Mouse (Mus musculus): Measurements from ENCODE around the gene Mob1a.
A peak's percentile ranks its signal among the peaks of the same experiment; 100 is the strongest.

The Mob1a gene

DNA sequence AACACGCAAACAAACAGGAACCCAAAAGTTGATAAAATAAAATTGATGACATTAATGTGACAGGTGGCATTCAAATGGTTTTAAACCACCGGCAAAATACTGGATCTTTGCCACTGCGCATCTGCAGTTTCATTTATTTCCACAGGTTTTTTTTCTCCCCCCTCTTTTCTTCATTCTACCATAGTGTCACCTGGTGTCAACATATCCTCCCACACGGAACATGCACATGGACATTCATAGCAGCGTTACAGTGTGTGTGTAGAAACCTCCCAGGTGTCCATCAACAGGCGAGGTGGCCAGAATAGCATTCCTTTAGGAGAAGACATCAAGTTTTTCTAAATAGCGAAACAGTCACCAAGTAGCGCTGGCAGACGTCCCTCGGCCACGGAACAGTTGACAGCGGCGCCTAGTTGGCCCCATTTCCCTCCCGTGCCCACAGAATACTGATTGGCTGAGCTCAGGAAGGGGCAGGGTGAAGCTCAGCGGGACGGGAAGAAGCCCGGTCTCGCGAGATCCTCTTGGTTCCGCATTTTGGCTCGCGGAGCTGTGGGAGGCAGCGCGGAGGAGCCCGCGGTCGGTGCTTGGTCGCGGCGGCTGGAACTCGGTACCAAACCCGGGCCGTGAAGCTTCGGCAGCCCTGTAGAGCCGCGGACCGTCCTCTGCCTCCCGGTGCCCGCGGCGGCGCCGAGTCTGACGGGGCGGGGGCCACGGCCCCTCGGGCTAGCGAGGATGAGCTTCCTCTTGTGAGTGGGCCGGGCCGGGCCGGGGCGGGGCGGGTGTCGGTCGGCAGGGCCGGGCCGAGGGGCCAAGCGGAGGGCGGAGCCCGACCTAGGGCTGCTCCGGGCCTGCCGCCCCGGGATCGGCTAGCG is at the start of gene Mob1a, which contains the start of gene Mthfd2:
TSS of gene Mob1a (plus strand) at position 492 of the 869 bp plus-strand sequence.
TSS of gene Mthfd2 (minus strand) at position 384 of the 869 bp plus-strand sequence.
- DNase-seq (ENCODE audit: low spot score in 2 of 2), result peak; percentile 94 to 95

DNA sequence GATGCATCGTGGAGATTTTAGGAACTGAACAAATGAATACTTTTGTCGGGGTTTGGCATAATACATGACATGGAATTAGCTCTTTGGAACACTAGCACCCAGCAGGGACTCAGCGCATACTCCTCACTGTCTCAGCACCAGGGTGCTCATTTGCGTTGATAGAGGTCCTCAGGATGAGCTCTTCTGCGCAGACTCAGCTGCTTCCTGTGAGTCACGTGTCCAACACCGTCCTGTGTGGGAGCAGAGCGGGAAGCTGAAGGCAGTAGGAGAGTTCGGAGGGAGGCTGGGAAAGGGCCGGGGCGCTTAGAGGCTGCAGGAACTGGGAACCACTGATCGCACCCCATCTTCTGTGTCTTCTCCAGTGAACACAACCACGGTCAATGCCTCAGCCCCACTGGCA is 48.7 kb upstream of the Mob1a start:
- DNase-seq (ENCODE audit: low spot score in 2 of 2), result no peak

DNA sequence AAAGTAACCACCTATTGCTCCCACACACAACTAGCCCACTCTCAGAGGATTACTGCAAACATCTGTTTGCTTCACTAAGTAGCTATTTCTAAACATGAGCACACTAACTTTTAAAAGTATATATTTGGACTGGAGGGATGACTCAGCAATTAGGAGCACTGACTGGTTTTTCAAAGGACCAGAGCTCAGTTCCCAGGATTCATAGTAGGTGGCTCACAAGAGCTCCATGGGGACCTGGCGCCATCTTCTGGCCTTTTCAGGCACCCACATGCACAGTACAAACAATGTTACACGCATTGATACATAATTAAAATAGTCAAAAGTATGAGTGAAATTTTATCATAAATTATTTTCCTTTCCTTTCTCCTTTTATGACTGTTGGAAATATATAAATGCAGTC is 46.9 kb upstream of the Mob1a start:
- peak in 1 of 2 experiments; percentile 23 for DNase-seq (ENCODE audit: low spot score in 2 of 2)

DNA sequence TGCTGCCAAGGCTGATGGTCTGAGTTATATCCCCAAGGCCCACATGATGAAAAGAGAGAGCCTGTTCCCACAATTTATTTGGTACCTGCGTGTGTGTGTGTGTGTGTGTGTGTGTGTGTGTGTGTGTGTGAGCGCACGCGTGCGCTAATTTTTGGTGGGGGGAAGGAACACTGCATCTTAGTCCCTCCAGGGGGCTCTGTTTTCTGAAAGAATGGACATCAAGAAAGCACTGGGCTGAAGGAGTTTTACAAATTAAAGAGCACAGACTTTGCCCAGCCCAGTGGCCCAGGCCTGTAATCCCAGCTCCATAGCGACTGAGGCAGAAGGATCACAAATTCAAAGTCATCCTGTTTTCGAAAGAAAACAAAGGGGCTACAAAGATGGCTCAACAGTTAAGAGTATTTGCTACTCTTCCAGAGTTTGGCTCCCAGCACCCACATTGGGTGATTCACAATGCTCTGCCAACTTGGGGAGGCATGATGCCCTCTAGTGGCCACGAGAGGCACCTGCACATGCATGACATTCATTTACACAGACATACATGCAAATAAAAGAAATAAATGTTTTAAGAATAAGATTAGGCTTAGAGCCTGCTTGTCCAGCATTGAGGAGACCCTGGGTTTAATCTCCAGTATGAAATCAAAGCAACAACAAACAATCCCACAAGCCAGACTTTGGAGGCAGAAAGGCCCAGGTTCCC is 45.4 kb upstream of the Mob1a start:
- DNase-seq (ENCODE audit: low spot score in 2 of 2), result peak in 1 of 2 experiments; percentile 19

DNA sequence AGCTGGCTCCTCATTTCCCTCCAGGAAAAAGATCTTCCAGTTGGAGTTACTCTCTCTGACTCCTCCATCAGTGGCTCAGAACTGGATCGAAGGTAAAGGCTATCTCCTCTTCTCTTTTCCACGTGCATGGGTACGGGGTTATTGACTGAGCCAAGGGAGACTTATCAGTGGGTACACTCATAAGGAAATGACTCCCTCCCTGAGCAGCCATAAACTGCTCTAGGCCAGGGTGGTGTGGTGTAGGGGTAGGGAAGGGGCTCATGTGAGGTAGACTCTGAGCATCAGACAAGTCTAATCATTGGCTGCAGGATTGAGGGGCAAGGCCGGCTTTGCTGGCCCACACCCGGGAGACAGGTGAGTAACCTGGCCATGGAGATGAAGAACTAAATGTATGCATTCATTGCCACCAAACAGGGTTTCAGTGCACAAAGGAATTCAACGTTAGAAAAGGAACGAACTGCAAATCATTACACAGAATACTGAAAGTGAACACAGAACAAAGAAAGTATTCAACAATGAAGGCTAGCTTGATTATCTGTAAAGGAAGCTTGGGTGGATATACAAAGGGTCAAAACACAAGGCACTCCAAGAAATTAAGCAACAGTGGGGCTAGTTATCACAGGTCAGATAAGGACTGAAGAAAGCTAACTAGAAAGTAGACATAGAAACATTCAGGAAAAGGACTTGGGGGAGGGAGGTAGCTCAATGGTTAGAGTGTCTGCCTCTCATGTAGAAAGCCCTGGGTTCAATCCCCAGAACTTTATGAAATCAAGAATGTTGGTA is 25.2 kb upstream of the Mob1a start:
- no peak for DNase-seq (ENCODE audit: low spot score in 2 of 2)

DNA sequence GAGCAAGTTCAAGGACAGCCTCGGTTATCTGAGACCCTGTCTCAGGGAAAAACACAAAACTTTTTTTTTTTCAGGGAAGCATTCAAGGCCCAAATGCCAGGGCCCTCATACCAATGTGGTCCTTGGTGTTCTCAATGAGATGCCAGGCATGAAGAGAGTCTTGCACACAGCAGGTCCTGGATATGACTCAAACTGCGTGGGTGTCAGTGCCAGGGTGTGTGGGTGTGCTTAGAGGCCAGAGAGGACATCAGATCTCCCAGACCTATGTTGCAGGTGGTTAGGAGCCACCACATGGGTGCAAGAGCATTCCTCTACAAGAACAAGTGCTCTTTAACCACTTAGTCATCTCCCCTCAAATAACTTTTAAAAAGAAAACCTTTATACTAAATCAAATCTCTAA is 24.5 kb upstream of the Mob1a start:
- no peak for DNase-seq (ENCODE audit: low spot score in 2 of 2)

DNA sequence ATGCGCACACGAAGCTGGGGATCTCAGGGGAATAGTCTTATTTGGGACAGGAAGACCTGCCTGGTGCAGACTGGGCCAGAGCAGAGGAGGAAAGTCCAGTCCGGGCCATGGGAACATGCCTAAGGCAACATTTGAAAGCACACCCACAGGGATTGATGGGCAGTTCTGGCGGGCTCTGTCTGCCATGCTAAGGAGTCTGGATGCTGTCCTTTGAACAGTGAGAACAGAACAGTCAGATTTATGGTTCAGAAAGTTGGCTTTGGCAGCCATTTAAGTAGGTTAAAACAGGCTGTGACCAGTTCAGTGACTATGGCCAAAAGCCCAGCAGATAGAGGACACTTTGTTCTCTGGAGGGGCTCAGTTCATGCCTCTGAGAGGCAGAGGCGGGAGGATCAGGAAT is 23.6 kb upstream of the Mob1a start:
- no peak for DNase-seq (ENCODE audit: low spot score in 2 of 2)

DNA sequence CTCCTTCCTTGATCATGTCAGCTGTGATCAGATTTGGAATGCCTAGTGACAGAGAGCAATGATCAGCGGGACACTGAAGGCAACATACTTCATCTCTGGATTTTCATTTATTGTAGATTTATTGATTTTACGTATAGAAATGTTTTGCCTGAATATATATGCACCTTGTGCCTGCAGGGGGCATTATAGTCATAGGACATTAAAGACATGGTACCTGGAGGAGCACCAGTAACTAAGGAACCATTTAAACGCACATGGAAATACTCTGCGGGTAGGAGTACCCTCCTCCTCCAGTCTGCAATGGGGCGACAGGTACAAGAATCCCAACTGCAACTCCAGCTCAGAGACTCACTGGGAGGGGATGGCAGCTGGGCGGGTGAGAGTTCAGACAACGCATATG is 16.8 kb upstream of the Mob1a start:
- DNase-seq (ENCODE audit: low spot score in 2 of 2), result peak; percentile 17 to 35

DNA sequence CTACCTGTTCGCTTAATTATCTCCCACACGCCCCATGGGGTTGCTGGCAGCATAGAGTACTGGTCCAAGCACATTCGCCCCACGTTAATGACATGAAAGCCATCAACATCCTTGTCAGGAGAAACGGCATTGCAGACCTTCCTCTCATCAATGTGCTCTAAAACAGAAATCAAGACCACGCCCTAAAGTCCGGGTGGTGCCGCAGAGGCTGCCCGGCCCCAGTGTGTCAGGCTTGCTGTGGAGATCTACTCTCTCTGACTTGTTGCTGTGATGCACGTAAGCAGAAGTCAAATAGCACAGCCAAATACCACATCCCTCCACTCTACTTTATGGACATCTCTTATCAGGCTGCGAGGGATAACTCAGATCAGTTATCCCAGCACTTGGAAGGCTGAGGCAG is 14.6 kb upstream of the Mob1a start:
- no peak for DNase-seq (ENCODE audit: low spot score in 2 of 2)

DNA sequence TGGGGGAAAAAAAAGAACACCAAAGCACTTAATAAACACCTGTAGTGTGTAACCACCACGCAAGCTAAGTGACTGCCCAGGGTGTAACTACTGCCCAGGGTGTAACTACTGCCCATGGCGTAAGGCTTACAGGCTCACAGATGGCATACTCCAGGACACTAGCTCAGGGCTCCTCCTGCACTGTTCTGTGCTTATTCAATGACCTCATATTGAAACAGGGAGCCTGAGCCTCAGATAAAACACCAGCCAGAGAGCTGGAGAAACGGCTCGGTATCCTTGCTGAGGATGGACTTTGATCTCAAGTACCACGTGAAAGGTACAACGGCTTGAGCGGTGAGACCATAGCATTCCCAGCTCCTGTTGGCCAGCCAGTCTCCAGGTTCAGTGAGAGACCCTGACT is 13.8 kb upstream of the Mob1a start:
- DNase-seq (ENCODE audit: low spot score in 2 of 2), result no peak

DNA sequence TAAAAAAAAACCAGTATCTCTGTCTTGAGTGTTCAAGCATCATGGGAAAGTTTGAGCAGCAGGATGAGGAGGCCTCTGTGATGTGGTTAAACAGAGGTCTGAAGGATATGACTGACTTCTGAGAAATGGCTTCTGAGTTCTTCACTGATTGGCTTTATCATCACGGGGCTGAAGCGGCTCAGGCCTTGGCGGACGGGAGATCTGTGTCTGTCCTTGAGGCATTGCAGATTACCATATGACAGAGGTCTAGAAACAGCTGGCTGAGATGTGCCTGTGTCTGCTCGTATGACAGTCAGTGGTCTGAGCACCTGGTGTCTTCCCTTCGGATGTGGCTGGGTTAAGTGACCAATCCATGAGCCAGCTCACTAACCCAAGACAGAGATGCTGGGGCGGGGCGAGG is 13.3 kb upstream of the Mob1a start:
- DNase-seq (ENCODE audit: low spot score in 2 of 2), result peak; percentile 18 to 22

DNA sequence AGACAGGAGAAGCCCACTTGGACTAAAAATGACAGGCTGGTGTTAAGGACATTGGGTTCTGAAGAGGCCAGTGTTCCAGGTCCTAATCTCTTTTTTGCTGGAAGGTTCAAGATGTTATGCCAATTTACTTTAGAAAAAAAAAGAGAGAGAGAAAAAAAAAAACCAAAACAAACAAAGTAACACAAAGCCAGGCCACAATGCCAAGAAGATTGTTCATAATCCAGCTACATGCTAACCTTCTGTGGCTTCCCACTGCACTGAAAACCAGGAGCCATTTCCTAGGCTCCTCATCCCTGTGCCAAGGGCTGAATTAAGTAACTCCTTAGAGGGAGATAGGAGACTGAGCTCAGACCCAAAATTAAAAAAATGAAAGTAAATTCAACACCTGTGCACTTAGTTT is 10.5 kb upstream of the Mob1a start:
- no peak for DNase-seq (ENCODE audit: low spot score in 2 of 2)

DNA sequence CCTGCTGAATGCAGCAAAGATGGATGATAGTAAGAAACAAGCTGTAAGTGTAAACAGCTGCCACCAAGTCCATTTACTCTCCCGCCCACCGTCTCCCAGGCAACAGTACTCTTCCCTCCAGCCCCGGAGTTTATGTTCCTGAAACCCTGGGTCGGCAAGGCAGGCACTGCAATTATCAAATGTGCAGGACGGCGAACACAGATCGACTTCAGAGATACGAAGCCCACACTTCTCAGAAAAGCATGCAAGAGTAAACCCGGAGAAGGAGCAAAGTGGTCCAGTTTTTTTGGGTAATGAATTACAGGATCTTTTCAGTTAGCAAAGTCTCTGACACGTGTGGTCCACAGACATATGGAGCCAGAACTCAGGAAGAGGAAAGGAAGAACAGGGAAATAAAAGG is 9.8 kb upstream of the Mob1a start:
- no peak for DNase-seq (ENCODE audit: low spot score in 2 of 2)

DNA sequence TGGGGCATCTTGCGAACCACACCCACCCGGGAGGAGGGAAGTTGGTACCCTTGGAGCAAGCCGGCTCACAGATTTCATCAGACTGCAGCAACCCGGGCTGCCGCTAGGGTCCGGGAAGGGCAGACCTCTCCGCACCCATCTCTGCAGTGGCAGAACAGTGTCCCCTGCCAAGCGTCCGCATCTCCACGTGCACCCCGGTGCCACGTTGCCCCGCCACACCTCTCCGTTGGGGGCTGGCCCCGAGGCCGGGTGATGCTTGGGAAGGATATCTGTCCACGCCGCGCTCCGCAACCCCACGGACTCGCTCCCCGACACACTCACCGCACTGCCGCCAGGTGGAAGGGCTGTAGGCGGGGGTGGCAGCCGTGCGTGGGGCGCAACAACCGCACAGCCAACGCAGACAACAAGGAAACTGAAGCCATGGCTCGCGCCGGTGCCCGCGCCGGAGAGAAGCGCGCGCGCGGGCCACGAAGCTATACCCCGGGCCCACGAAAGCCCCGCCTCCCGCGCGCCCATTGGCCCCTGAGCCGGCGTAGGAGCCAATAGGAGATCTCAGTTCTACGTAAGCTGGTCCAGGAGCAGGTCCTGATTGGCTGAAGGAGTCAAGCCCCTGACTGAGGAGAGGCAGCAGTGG is 8.6 kb upstream of the Mob1a start:
- DNase-seq (ENCODE audit: low spot score in 2 of 2), result peak; percentile 92 to 94

DNA sequence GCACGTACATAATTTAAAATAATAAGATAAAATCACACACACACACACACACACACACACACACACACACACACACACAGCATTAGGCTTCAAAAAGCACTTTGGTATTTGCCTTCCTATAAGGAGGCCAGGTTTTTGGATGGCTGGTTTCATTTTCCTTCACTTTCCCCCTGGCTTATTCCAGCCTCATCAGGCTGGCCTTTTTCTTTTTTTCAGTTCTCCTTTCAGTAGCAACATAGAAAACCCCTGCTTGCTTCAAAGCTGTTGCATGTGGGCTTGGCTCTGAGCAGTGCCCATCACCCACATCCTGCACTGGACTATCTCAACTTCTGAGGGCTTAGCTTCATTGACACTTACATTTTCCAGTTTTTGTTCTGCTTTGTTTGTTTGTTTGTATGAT is 3.9 kb upstream of the Mob1a start:
- peak; percentile 60 to 62 for DNase-seq (ENCODE audit: low spot score in 2 of 2)

DNA sequence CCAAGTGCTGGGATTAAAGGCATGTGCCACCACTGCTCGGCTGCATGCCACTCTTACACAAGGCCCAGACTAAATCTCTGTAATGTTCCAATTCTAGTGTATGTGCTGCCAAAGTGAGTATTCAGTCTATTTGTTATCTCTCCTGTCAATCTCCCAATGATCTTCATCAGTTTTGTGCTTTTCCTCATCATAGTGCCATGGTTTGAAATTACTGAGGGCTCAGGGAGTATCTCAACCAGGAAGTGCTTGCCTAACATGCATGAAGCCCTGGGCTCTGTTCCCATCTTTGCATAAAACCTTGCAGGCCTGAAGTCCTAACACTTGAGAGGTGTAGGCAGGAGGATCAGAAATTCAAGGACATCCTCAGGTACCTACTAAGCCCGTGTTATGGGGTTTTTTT is 3.0 kb upstream of the Mob1a start:
- no peak for DNase-seq (ENCODE audit: low spot score in 2 of 2)

DNA sequence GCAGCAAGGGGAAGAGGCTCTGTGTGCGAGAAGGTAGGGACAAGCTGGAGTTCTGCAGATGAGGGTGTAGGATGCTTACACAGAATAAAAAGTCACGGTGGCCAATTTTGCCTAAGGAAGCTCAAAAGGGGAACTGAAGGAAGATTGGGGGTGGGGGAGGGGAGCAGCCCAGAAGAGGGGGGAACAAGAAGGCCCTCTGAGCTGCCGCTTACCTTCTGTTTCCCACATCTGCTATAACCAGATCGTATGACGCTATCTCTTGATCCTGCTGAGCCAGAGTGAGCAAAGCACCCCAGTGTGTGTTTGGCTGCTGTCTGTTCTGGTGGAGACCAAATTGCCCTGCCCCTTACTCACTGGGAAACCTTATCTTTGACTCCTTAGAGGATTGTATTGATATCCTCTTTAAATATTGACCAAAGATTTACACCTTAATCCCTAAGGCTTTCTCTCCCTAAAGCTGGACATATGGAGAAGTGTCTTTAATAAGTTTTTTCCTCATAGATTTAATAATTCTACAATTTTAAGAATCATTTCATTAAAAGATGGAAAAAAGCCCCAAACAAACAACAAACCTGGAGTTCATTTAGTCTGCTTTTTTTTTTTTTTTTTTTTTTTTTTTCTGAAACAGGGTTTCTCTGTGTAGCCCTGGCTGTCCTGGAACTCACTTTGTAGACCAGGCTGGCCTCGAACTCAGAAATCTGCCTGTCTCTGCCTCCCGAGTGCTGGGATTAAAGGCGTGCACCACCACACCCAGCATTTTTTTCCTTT is 2.0 kb upstream of the Mob1a start:
- peak in 1 of 2 experiments; percentile 19 for DNase-seq (ENCODE audit: low spot score in 2 of 2)

DNA sequence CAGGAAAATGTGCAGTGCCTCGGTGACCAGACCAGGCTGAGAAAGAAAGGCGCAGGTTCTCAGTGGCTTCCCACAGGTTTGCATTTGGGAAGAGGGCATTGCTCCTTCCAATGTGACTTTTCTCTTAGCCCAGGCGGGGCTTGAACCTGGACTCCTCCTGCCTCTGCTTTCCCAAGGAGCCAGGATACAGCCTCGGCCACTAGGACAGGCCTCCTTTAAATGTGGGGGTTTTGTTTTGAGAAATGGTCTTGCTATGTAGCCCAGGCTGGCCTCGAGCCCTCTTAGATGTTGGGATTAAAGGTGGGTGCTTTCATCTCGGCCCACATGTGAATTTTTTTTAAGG is 549 bp downstream of the Mob1a start:
- no peak for DNase-seq (ENCODE audit: low spot score in 2 of 2)

DNA sequence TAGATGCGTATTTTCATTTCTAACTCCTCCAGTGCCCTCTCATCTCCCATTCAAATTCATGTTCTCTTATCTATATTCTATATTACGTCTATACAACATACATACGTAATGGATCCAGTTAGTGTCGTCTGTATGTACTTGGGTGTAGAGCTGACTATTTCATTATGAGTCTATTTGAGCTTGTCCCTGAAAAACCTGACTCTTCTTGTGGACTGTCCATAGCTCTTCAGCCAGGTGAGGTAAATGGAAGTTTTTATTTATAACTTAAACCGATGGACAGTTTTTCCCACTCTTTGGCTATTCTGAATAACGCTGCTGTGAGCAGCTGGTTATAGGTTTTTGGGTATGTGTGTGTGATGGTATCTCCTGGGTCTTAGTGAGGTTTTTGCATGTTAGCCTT is 945 bp downstream of the Mob1a start:
- no peak for DNase-seq (ENCODE audit: low spot score in 2 of 2)

DNA sequence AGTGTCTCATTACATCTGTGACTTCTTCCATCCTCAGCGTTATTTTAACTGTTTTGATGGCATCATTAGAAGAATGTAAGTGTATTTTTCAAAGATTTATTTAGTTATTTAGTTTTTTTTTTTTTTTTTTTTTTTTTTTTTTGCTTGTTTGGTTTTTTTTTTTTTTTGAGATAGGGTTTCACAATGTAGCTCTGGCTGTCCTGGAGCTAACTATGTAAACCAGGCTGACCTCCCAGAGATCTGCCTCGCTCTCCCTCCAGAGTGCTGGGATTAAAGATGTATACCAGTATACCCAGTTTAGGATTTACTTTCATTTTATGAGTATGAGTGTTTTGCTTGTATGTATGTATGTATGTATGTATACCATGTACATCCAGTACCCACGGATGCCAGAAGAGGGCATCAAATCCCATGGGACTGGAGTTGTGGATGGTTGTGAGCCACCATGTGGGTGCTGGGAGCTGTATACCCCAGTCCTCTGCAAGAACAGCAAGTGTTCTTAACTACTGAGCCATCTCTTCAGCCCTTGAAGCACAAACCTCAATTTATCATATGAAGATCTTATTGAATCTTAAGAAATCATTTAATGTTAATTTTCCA is 1.9 kb downstream of the Mob1a start:
- DNase-seq (ENCODE audit: low spot score in 2 of 2), result no peak

DNA sequence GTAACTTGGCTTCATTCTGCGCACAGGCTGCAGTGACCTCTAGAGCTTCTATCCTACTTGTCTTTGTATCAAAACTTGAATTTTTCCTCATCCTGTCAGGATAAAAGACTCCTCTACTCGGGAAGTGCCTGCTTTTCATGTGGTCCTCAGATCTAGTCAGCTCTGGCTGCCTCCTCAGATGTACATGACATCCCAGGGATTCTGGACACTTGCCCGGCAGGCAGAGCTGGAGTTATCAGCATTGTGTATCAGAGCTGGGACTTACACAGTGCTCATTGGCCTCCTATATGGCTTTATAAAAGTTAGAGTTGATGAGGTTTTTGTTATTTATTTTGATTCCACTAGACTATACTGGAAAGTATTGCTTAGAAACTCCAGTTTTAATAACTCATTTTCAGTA is 15.6 kb downstream of the Mob1a start:
- no peak for DNase-seq (ENCODE audit: low spot score in 2 of 2)
